In the genomic region with DNA sequence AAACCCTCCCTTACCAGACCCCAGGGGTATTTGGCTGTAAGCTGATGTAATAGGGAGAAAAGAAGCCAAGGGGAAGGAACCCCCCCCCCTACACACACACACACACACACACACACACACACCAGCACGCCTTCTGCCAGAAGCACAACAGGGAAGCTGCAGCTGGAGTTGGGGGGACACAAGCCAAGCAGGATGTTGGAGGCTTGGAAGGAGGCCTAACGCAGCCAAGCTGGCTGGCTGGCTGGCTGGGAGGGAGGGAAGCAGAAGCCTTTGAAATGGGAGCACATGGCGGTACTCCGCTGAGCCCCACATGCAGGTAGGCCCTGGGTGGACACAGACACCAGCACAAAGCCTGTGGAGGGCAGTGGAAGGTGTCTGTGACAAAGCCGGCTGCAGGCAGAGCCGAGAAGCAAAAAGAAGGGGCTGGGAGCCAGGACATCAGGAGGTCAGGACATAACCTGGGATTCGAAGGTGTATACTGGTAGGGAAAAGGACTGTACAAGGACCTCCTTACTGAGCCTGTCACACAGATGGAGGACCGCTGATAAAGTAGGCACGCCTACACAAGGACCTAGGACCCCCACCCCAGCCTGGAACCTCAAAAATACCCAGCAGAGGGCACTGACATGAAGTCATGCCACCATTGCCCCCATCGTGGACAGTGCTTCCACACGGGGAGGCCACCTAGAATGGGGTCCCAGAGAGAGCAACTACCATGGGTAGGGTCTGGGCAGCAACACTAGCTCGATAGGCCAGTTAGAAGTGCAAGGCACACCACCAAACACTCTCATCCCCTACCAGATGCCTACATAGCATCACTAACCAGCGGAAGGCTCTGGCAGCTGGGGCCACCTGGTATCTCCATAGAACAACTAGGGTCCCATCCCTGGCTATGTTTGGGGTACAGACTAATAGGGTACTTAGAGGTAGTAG, we compare ENCODE assay signal across 10 mouse cellular contexts. TPM values are rescaled to one million over a fixed set of nuclear protein-coding genes. Genes with fewer than 3 reads are reported as not detected.
DNase-seq lines count a peak whose midpoint lies in the region; ATAC-seq and TF ChIP-seq lines count a peak whose summit lies in the region.
"Had no signal": no experiment of that assay in that cellular context is flagged by ENCODE, and none has a peak within 500 bp of the region (broad histone marks: within the 10 kb centered on the region; RNA-seq: fewer than 3 reads in every experiment).

No protein-coding gene starts in this region.

- TF ChIP-seq POLR2A in myocyte (IDR thresholded peaks at IDR 0.05; ENCODE audit: insufficient read length, low read depth) = no peak

- peak overlapping the region; percentile 20 for H3K27ac ChIP-seq in kidney, embryonic 15.5 days
- H3K27ac ChIP-seq: macrophage had no signal

- H3K27me3 ChIP-seq in kidney, embryonic 15.5 days = no peaks in the 10 kb centered on the region
- H3K27me3 ChIP-seq in myocyte (ENCODE audit: control insufficient read depth, insufficient read depth, insufficient read length) = no peaks in the 10 kb centered on the region

- H3K36me3 ChIP-seq in kidney, embryonic 15.5 days = no peaks in the 10 kb centered on the region
- H3K36me3 ChIP-seq in myocyte (ENCODE audit: control insufficient read depth, insufficient read depth) = no peaks in the 10 kb centered on the region

- no peaks in the 10 kb centered on the region for H3K9me3 ChIP-seq in kidney, embryonic 15.5 days (replicated peaks)

- H3K4me3 ChIP-seq in kidney, embryonic 15.5 days (replicated peaks) = no peak overlapping the region
- no peak overlapping the region for H3K4me3 ChIP-seq in myocyte
- H3K4me3 ChIP-seq: erythroblast, embryonic 14.5 days had no signal

- no peaks in the 10 kb centered on the region for H3K79me2 ChIP-seq in myocyte (ENCODE audit: control insufficient read depth, insufficient read depth)

- H3K4me1 ChIP-seq in kidney, embryonic 15.5 days = peaks cover 73% of the 10 kb centered on the region

- no peak overlapping the region for H3K4me2 ChIP-seq in kidney, embryonic 15.5 days
- no peak overlapping the region for H3K4me2 ChIP-seq in myocyte (ENCODE audit: low read depth)

- H3K9ac ChIP-seq in kidney, embryonic 15.5 days = no peak overlapping the region

- ATAC-seq in kidney, embryonic 15.5 days (replicated peaks; ENCODE audit: low FRiP score) = no peak; the same call in 1 of the 2 replicates

- no peak for DNase-seq in kidney, adult 18-20 months
- peak; percentile 60 to 71 for DNase-seq in cerebellum, postnatal 14 days
- DNase-seq in heart, adult 8-10 months (ENCODE audit: low spot score) = peak; percentile 77
- peak; percentile 80 to 85 for DNase-seq in kidney, postnatal 4 days
- DNase-seq in embryo, embryonic 9.5 days (ENCODE audit: extremely low spot score) = no peak
- no peak for DNase-seq in urinary bladder, adult 2 months (ENCODE audit: low spot score)

- WGBS in kidney, embryonic 15.5 days = 72% methylated on average over 13 of the region's 13 CpGs

- no peak overlapping the region for H3ac ChIP-seq in myocyte (ENCODE audit: control insufficient read depth, insufficient read length)

TF ChIP-seq in myocyte, 11 proteins besides CTCF, POLR2A, EP300 and RAD21:
- TF ChIP-seq CEBPB (IDR thresholded peaks at IDR 0.05; ENCODE audit: insufficient read depth, poor library complexity, severe bottlenecking) (peak; percentile 59; the same call in 1 of the 2 replicates), TCF12 (IDR thresholded peaks at IDR 0.05; ENCODE audit: insufficient read depth, poor library complexity, severe bottlenecking) (no peak), USF1 (IDR thresholded peaks at IDR 0.05; ENCODE audit: low read depth) (no peak), MAX (IDR thresholded peaks at IDR 0.05; ENCODE audit: low read depth) (no peak), TCF3 (IDR thresholded peaks at IDR 0.05; ENCODE audit: insufficient read length, low read depth) (no peak), MYOG (IDR thresholded peaks at IDR 0.05; ENCODE audit: control insufficient read depth in 1 of 3, insufficient read depth in 1 of 3, insufficient read length in 2 of 3, low read depth in 2 of 3) (peak in 1 of 3 experiments; percentile 54), SRF (IDR thresholded peaks at IDR 0.05; ENCODE audit: control insufficient read depth, insufficient read length, low read depth) (no peak), E2F4 (IDR thresholded peaks at IDR 0.05; ENCODE audit: insufficient read depth) (no peak), MYOD1 (IDR thresholded peaks at IDR 0.05; ENCODE audit: control insufficient read depth in 1 of 3, insufficient read length in 2 of 3, low read depth in 2 of 3) (peak in 1 of 3 experiments; percentile 23), POLR2AphosphoS2 (IDR thresholded peaks at IDR 0.05; ENCODE audit: insufficient read length, low read depth) (no peak), REST (IDR thresholded peaks at IDR 0.05; ENCODE audit: insufficient read depth, insufficient read length) (no peak)

RNA-seq across cellular contexts. Expression of a gene that starts 53.4 kb away (rescaled TPM):
- polyA plus RNA-seq in kidney, embryonic 15.5 days (2015; fragmentation: Nextera tagmentation; extraction: Ambion mirVana) = 115 and 121 TPM in 2 replicates
- total RNA-seq in heart, adult 8-10 months (2022) = 100 to 1,000 TPM in 2 of 4 experiments, 10 to 100 TPM in 2; 67.0 to 124 (median 99.7) TPM
- 227 TPM for polyA plus RNA-seq in myocyte (2012; fragmentation: generic; extraction: Trizol)
- polyA plus RNA-seq in urinary bladder, adult 2 months (2012; rRNA removed) = 112 and 128 TPM in 2 replicates

Comparison
In these comparisons a context has a peak if more than half of its experiments do, and no peak if none do; other contexts are left out.
1. DNase-seq: peak in cerebellum, postnatal 14 days (2 of 2), heart, adult 8-10 months (single experiment) and kidney, postnatal 4 days (2 of 2); none in kidney, adult 18-20 months (single experiment), embryo, embryonic 9.5 days (single experiment) and urinary bladder, adult 2 months (single experiment).